Mouse (Mus musculus): ENCODE results near the gene Prr13. TPM values are rescaled to one million over a fixed set of nuclear protein-coding genes. Genes with fewer than 3 reads are reported as not detected.

Prr13 gene
- 45.4 and 56.6 TPM in 2 replicates for total RNA-seq (2015; ENCODE audit: low replicate concordance)
- 18.6 and 49.4 TPM in 2 replicates for total RNA-seq (2017; ENCODE audit: low replicate concordance)

- ATAC-seq (replicated peaks; ENCODE audit: low FRiP score, poor library complexity, severe bottlenecking): peak; percentile 78
These were observed at the start of gene Prr13 for GRCm38 (mm10) chr15:102458904-102459317. Gene Prr13 (plus strand): TSS chr15:102459028.

DNA sequence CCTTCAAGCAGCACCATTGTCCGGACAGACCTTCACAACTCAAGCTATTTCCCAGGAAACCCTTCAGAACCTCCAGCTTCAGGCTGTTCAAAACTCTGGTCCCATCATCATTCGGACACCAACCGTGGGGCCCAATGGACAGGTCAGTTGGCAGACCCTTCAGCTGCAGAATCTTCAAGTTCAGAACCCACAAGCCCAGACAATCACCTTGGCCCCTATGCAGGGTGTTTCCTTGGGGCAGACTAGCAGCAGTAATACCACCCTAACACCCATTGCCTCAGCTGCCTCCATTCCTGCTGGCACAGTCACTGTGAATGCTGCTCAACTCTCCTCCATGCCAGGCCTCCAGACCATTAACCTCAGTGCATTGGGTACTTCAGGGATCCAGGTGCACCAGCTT is 49.5 kb upstream of the Prr13 start:
- no peak for ATAC-seq (replicated peaks; ENCODE audit: low FRiP score, poor library complexity, severe bottlenecking)

DNA sequence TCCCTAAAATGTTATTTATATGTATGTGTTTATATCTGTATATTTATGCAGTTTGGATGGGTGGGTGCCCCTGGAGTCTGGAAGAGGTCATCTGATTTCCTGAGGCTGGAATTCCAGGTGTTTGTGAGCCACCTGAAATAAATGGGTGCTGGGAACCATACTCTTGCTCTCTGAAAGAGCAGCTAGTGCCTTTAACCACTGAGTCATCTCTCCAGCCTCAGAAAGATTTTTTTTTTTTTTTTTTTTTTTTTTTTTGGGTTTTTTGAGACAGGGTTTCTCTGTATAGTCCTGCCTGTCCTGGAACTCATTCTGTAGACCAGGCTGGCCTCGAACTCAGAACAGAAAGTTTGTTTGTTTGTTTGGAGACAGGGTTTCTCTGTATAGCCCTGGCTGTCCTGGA is 47.8 kb upstream of the Prr13 start:
- ATAC-seq (replicated peaks; ENCODE audit: low FRiP score, poor library complexity, severe bottlenecking): no peak

GRCm38 (mm10) chr15:102413687-102414086 is 45.1 kb upstream of the Prr13 start:
- no peak for ATAC-seq (replicated peaks; ENCODE audit: low FRiP score, poor library complexity, severe bottlenecking)

- ATAC-seq (replicated peaks; ENCODE audit: low FRiP score, poor library complexity, severe bottlenecking): no peak
These were observed 41.3 kb upstream of the Prr13 start for GRCm38 (mm10) chr15:102417524-102417923.

DNA sequence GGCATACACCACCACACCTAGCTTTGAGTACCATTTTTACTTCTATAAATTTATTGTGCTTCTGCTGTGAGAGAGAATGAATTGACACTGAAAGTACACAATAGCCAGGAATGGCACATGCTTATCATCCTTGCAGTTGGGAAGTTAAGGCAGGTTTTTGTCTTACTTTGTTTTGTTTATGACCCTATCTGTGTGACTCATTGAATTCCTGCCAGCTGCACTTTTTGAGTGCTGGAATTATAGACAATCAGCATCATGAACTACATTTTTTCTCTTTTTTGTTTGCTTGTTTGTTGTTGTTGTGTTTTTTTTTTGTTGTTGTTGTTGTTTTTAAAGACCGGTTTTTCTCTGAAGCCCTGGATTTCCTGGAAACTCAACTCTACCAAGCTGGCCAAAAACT is 37.8 kb upstream of the Prr13 start:
- no peak for ATAC-seq (replicated peaks; ENCODE audit: low FRiP score, poor library complexity, severe bottlenecking)

DNA sequence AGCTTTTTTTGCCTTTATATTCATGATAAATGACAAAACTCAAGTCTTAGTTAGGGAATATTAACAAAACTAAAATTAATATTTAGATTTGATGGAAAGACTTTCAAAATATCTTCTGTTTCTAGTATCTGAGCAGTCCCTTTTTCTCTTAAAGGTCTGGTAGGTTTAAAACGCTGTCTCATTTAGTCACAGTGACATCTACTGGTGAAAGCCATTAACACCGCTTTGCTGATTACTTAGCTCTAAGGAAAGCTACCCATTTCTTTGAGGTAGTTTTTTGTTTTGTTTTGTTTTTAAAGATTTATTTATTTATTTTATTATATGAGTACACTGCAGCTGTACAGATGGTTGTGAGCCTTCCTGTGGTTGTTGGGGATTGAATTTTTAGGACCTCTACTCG is 37.4 kb upstream of the Prr13 start:
- peak; percentile 79; the same call in 1 of the 2 replicates for ATAC-seq (replicated peaks; ENCODE audit: low FRiP score, poor library complexity, severe bottlenecking)

GRCm38 (mm10) chr15:102423602-102424240 is 35.1 kb upstream of the Prr13 start:
- ATAC-seq (replicated peaks; ENCODE audit: low FRiP score, poor library complexity, severe bottlenecking): no peak

DNA sequence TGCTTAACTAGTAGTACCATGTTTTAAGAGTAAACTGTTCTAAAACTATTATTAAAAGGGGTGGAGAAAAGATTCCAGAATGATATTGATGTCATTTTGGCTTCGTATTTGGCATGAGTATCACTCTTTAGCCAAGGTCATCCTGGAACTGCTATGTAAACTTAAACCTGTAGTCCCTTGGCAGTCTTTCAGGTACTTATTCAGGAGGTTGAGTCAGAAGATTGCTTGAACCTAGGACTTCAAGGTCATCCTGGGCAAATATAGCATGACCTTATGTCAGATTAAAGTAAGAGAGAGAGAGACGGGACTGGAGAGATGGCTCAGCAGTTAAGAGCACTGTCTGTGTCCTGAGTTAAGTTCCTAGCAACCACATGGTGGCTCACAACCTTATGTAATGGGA is 34.2 kb upstream of the Prr13 start:
- no peak for ATAC-seq (replicated peaks; ENCODE audit: low FRiP score, poor library complexity, severe bottlenecking)

DNA sequence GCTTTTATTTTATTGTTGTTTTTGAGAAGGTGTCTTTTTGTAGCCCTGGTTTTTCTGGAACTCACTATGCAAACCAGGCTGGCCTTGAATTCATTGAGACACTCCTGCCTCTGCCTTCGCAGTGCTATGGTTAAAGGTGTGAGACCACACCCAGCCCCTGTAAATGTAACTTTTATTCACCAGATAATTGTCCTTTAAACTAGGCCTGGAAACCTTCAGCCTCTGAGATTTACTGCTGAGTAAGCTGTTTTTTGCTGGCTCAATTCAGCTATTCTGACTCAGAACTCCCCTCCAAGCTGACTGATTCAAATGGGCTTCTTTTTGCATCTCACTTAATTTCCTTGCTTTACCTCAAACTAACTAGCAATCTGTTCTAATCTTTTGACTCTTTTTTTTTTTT is 31.9 kb upstream of the Prr13 start:
- no peak for ATAC-seq (replicated peaks; ENCODE audit: low FRiP score, poor library complexity, severe bottlenecking)

GRCm38 (mm10) chr15:102432046-102432445 is 26.8 kb upstream of the Prr13 start:
- ATAC-seq (replicated peaks; ENCODE audit: low FRiP score, poor library complexity, severe bottlenecking): no peak

GRCm38 (mm10) chr15:102433173-102433572 is 25.7 kb upstream of the Prr13 start:
- no peak for ATAC-seq (replicated peaks; ENCODE audit: low FRiP score, poor library complexity, severe bottlenecking)

DNA sequence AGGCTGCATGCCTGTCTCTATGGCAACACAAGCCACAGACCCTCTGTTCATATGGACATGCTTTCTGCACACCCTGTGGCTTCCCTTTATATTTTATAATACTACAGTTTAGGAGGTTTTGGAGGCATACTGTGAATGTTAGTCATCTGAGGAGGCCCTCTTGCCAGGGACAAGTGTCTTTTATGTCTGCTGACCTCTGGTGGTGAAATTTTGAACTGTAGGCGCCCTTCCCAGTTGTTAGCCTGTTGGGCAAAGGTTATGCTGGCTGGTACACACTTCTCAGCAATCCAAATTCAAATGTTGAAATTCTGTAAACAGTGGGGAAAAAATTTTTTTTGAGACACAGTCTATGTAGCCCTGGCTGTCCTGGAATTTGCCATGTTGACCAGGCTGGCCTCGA is 16.3 kb upstream of the Prr13 start:
- peak; percentile 80 for ATAC-seq (replicated peaks; ENCODE audit: low FRiP score, poor library complexity, severe bottlenecking)

DNA sequence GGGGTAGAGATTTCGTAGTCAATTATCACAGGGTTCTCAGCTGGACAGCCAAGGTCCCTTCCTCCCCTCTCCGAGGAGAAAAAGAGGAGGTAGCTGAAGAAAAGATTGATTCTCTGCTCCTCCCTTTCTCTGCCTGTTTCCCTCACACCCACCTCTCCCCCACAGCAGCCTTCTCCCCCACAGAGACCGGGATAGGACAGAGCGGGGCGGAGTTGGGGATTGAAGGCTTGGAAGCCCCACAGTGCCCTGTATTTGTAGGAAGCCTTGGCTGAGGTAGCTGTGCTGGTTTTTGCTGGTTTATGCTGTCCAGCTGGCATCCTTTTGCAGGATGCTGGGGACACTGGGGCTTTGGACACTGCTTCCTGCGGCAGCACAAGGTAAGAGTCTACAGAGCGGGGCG is 13.7 kb upstream of the Prr13 start, which contains the start of gene Amhr2:
TSS of gene Amhr2 (plus strand) at position 222 of the 400 bp plus-strand sequence.
- no peak for ATAC-seq (replicated peaks; ENCODE audit: low FRiP score, poor library complexity, severe bottlenecking)

- ATAC-seq (replicated peaks; ENCODE audit: low FRiP score, poor library complexity, severe bottlenecking): no peak
These were observed 12.4 kb upstream of the Prr13 start for GRCm38 (mm10) chr15:102446448-102446847.

DNA sequence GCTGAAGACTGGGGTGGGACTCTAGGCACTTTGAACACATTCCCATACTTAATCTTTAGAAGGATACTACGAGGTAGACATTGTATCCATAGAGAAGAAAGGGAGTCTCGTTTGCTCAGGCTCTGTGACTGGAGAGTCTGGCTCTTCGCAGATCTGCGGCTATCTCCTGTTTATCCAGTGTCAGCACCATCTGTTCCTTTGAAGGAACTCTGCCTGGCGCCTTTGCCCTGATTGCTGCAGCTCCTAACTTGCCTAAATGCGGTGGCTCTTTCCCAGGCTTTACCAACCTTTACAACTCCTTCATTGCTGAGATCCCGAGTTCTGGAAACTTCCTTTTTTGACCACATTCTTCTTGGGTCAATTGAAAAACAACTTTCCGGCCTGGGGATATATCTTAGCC is 9.5 kb upstream of the Prr13 start:
- no peak for ATAC-seq (replicated peaks; ENCODE audit: low FRiP score, poor library complexity, severe bottlenecking)

- ATAC-seq (replicated peaks; ENCODE audit: low FRiP score, poor library complexity, severe bottlenecking): no peak
These were observed 7.9 kb upstream of the Prr13 start for GRCm38 (mm10) chr15:102450928-102451327.

- ATAC-seq (replicated peaks; ENCODE audit: low FRiP score, poor library complexity, severe bottlenecking): no peak
These were observed 7.0 kb upstream of the Prr13 start for GRCm38 (mm10) chr15:102451666-102452430.

DNA sequence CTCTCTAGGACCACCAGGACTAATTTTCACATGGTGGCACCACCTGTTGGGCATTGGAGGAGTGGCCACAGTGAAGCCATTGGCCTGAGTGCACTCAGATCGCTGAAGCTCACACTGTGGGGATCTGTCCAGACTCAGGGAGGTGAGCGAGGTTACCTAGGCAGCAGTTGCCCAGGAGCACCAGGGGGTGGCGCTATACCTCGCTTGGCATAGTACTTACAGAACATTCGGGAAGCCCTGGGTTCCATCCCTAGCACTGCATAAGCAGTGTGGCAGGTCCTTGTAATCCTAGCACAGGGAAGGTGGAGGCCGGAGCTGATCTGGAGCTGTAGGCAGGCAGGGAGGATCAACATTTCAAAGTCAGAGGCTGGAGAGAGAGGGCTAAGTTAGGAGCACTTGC is 2.8 kb upstream of the Prr13 start:
- no peak for ATAC-seq (replicated peaks; ENCODE audit: low FRiP score, poor library complexity, severe bottlenecking)

DNA sequence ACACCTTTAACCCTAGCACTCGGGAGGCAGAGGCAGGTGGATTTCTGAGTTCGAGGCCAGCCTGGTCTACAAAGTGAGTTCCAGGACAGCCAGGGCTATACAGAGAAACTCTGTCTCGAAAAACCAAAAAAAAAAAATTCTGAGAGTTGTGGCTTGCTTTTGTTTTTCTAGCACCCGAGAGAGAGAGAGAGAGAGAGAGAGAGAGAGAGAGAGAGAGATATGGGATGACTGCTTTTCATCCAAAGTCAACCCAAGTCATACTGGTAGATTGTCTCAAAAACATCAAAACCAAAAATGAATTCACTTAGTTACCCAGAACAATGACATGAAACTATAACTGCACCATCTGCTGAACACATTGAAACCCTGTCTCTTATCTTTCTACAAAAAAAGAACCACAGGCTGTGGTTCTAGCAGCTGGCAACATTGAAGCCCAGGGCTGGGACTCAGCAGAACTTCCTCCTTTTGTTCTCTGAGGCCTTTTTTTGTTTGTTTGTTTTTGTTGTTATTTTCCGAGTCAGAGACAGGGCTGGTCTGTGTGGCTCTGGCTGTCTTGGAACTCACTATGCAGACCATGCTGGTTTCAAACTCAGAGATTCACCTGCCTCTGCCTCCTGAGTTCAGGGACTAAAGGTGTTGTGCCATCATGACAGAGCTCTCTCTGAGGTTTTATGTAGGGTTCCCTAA is 635 bp upstream of the Prr13 start:
- no peak for ATAC-seq (replicated peaks; ENCODE audit: low FRiP score, poor library complexity, severe bottlenecking)

DNA sequence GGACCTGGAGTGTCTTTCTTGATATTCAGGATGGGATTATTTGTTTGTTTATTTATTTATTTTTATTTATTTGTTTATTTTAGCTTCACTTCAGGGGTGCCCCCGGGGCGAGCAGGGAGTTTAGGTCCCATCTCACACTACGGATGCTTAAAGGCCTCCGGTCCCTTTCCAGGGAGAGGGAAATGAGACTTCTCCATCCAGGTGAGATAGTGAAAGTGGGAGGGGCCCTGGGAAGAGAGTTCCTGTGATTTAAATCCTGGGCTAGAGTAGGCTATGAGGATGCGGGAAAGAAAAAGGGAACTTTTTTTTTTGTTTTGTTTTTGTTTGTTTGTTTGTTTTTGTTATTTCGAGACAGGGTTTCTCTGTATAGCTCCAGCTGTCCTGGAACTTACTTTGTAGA is 553 bp downstream of the Prr13 start:
- no peak for ATAC-seq (replicated peaks; ENCODE audit: low FRiP score, poor library complexity, severe bottlenecking)
